Mouse (Mus musculus): ENCODE measurements at regions not wholly inside any gene's neighbourhood (a gene's known extent, or its start where the extent isn't known, plus 50 kb on each side); places are given as distances from the start of the nearest gene placed in this dataset.

- no peak for DNase-seq (ENCODE audit: extremely low spot score)
Measured at GRCm38 (mm10) chr13:107703736-107704135, 340.5 kb upstream of the Smim15 start.

GRCm38 (mm10) chr13:107700268-107701139 lies 343.7 kb upstream of the Smim15 start:
- peak; percentile 30 for DNase-seq (ENCODE audit: extremely low spot score)

- no peak for DNase-seq (ENCODE audit: extremely low spot score)
Measured at GRCm38 (mm10) chr13:107699251-107699650, 345.0 kb upstream of the Smim15 start.

- no peak for DNase-seq (ENCODE audit: extremely low spot score)
Measured at GRCm38 (mm10) chr13:107698345-107698744, 345.9 kb upstream of the Smim15 start.

- no peak for DNase-seq (ENCODE audit: extremely low spot score)
Measured at GRCm38 (mm10) chr13:107692123-107692830, 352.0 kb upstream of the Smim15 start.

- DNase-seq (ENCODE audit: extremely low spot score), result no peak
Measured at GRCm38 (mm10) chr13:107688972-107689371, 355.3 kb upstream of the Smim15 start.

GRCm38 (mm10) chr13:107685231-107685630 lies 359.0 kb upstream of the Smim15 start:
- no peak for DNase-seq (ENCODE audit: extremely low spot score)

- no peak for DNase-seq (ENCODE audit: extremely low spot score)
Measured at GRCm38 (mm10) chr13:107683909-107684308, 360.3 kb upstream of the Smim15 start.

- DNase-seq (ENCODE audit: extremely low spot score), result no peak
Measured at GRCm38 (mm10) chr13:107681719-107682118, 362.5 kb upstream of the Smim15 start.

GRCm38 (mm10) chr13:107678860-107679259 lies 365.4 kb upstream of the Smim15 start:
- no peak for DNase-seq (ENCODE audit: extremely low spot score)

GRCm38 (mm10) chr13:107677091-107677470 lies 367.2 kb upstream of the Smim15 start:
- no peak for DNase-seq (ENCODE audit: extremely low spot score)

GRCm38 (mm10) chr13:107676310-107677090 lies 367.7 kb upstream of the Smim15 start:
- DNase-seq (ENCODE audit: extremely low spot score), result peak; percentile 53

GRCm38 (mm10) chr13:107672166-107672565 lies 372.1 kb upstream of the Smim15 start:
- DNase-seq (ENCODE audit: extremely low spot score), result no peak

- DNase-seq (ENCODE audit: extremely low spot score), result no peak
Measured at GRCm38 (mm10) chr13:107668509-107668908, 375.7 kb upstream of the Smim15 start.

GRCm38 (mm10) chr13:107665775-107666174 lies 378.5 kb upstream of the Smim15 start:
- DNase-seq (ENCODE audit: extremely low spot score), result no peak

- DNase-seq (ENCODE audit: extremely low spot score), result no peak
Measured at GRCm38 (mm10) chr13:107664197-107664596, 380.0 kb upstream of the Smim15 start.

GRCm38 (mm10) chr13:107663745-107664144 lies 380.5 kb upstream of the Smim15 start:
- DNase-seq (ENCODE audit: extremely low spot score), result no peak

- no peak for DNase-seq (ENCODE audit: extremely low spot score)
Measured at GRCm38 (mm10) chr13:107661414-107661813, 382.8 kb upstream of the Smim15 start.

GRCm38 (mm10) chr13:107645865-107646645 lies 398.2 kb upstream of the Smim15 start:
- peak; percentile 58 for DNase-seq (ENCODE audit: extremely low spot score)

- peak; percentile 47 for DNase-seq (ENCODE audit: extremely low spot score)
Measured at GRCm38 (mm10) chr13:107645121-107645864, 399.0 kb upstream of the Smim15 start.

GRCm38 (mm10) chr13:107644705-107645104 lies 399.5 kb upstream of the Smim15 start:
- DNase-seq (ENCODE audit: extremely low spot score), result no peak

All from embryo, embryonic 9.5 days (tissue).